Mouse (Mus musculus): ENCODE measurements around the gene Pnpla1.

- TF ChIP-seq CTCF (IDR thresholded peaks at IDR 0.05; ENCODE audit: borderline replicate concordance, insufficient read depth, low read depth, low read length) (no peak), POLR2A (IDR thresholded peaks at IDR 0.05; ENCODE audit: borderline replicate concordance, insufficient read depth, low read length) (no peak)
These were observed 24.6 kb downstream of the Pnpla1 start for GRCm38 (mm10) chr17:28882810-28883209.
